Mouse (Mus musculus) G1E (cell line): ENCODE data around the gene Med7.

Experiments used
- CTCF ChIP-seq: IDR thresholded peaks from 2 replicates; pipeline ENCODE4 v1.5.1; 2012; ENCODE audit warnings: low read depth, low read length, inconsistent platforms, mixed read lengths
- GATA1 ChIP-seq: IDR thresholded peaks from 2 replicates; pipeline ENCODE4 v1.6.1; 2012; ENCODE audit warnings: borderline replicate concordance, low read length, inconsistent platforms, mixed read lengths
- TAL1 ChIP-seq: conservative IDR thresholded peaks from 2 replicates; pipeline ENCODE4 v1.6.1; 2012; ENCODE audit warnings: low read depth, low read length, inconsistent platforms, mixed read lengths

- TF ChIP-seq CTCF (no peak), TAL1 (no peak), GATA1 (no peak)
Observed at GRCm38 (mm10) chr11:46390621-46391020, 46.1 kb upstream of the Med7 start.
